Mouse (Mus musculus): ENCODE measurements at regions not wholly inside any gene's neighbourhood (a gene's known extent, or its start where the extent isn't known, plus 50 kb on each side); places are given as distances from the start of the nearest gene placed in this dataset.

DNA sequence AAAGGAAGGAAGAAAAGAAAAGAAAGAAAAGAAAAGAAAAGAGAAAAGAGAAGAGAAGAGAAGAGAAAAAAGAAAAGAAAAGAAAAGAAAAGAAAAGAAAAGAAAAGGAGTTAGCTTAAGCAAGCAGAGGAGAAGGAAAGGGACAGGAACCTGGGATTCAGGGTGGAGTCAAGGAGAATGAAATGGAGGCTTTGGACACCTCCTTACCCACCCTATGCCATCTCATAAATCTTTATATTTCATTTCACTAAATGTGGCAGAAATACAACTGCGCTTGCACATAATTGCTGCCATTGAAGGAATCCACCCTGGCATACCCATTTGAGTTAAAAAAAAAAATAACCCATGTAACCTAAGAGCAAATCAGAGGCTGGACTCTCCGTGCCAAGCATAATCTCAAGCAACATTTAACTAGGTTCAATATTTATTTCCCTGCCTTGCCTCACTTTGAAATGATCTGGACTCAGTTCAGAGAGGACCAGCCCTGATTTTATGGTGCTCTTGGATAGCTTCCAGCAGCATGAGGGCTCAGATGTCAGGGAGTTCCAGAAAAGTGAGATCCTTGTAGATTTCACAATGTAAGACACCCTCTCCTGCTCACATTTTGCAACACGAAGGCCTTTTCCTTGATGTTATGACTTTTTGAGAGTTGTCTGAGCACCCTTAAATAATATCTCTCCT is 456.2 kb downstream of the Pik3r1 start:
- TF ChIP-seq GATA1 (IDR thresholded peaks at IDR 0.05; ENCODE audit: low read length) (no peak), TAL1 (IDR thresholded peaks at IDR 0.05; ENCODE audit: low read length) (no peak)
